Mouse (Mus musculus): Measurements from ENCODE around the gene Chad.

DNA sequence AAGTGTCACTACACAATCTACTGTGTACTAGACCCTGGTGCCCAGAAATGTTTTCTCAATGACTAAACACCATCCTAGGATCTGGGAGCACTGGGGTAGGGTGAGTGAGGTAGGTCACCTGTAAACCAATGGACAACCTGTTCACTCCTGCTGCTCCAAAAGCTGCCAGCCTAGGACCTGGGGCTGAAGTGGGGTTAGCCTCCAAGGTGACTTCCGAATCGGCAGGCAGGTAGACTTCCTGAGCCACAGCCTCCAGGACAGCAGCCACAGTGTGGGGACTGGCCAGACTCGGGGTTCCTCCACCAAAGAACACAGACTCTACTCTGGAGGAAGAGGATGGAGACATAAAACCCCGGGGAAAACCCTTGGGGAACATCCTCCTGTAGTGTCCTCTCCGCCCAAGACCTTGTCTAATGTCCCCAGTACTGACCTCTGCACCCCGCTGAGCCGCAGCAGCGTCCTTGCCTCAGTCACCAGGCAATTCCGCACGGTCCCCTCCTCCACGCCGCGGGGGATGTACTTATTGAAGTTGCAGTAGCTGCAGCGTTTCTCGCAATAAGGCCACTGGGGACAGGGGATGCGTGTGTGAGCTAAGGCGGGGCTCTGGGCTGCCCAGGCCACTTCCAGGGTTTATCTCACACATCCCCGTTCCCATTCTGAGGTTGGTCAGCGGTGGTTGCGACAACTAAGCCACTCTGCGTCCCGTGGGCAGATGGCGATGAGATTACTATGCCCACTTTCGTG, 16.6 kb upstream of the Chad start:
- TF ChIP-seq ZNF384 (IDR thresholded peaks at IDR 0.05; ENCODE audit: low read depth, low read length) (no peak), MAFK (IDR thresholded peaks at IDR 0.05; ENCODE audit: insufficient read depth, low read depth, low read length) (no peak), ZC3H11A (IDR thresholded peaks at IDR 0.05; ENCODE audit: borderline replicate concordance, low read depth, low read length) (no peak)

All from ES-E14 (cell line).